Mouse (Mus musculus): ENCODE data around the gene Abcb11.

- TF ChIP-seq POLR2A (IDR thresholded peaks at IDR 0.05; ENCODE audit: control insufficient read depth, extremely low read depth, insufficient read depth, low read length, poor library complexity), result no peak
- no peak for TF ChIP-seq CTCF (IDR thresholded peaks at IDR 0.05; ENCODE audit: borderline replicate concordance, control insufficient read depth, extremely low read depth, insufficient read depth, low read length, poor library complexity)
Observed at GRCm38 (mm10) chr2:69221868-69222416, 120.5 kb downstream of the Abcb11 start.
